Mouse (Mus musculus): ENCODE measurements around the gene Tubb5.
"Not testable (repeated sequence)": the region's sequence is repeated elsewhere in the genome, so short reads cannot be mapped to it uniquely, and the experiment has no call there.

Tubb5 gene

DNA sequence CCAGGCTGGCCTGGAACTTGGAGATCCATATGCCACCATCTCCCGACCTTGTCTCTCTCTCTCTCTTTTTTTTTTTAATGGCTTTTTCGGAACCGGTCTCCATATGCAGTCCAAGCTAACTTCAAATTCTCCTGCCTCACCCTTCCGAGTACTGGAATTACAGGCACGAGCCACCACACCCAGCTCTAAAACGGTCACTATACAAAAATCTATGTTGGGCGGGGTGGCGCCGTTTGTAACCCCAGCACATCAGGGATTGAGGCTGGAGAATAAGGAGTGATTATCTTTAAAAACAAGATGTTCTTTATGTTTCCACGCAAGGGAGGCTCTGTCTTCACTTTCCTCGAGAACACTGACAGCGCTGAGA is 22.7 kb upstream of the Tubb5 start:
- no peak for DNase-seq (ENCODE audit: low read depth, low spot score)

- no peak for DNase-seq (ENCODE audit: low read depth, low spot score)
Measured at GRCm38 (mm10) chr17:35859835-35860234, 21.7 kb upstream of the Tubb5 start.

DNA sequence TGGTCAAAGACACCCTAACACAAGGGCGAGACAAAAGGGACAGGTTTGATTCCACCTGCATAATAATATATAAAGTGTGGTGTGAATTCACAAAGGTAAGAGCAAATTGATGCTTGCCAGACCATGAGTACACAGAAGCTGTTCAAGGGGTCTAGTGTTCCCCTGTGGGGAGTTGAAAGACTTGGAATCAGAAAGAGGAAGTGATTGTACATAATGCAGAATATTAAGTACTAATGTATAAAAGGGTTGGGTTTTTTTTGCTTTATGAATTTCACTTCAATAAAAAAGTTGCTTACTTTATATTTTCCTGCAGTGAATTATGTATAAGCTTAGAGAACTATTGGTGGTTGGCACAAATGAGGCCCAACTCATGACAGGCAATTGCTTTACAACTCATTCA is 21.3 kb upstream of the Tubb5 start:
- DNase-seq (ENCODE audit: low read depth, low spot score) = no peak

- DNase-seq (ENCODE audit: low read depth, low spot score) = no peak
Measured at GRCm38 (mm10) chr17:35850974-35851373, 12.9 kb upstream of the Tubb5 start.

GRCm38 (mm10) chr17:35848112-35848511 is 10.0 kb upstream of the Tubb5 start:
- DNase-seq (ENCODE audit: low read depth, low spot score) = no peak

DNA sequence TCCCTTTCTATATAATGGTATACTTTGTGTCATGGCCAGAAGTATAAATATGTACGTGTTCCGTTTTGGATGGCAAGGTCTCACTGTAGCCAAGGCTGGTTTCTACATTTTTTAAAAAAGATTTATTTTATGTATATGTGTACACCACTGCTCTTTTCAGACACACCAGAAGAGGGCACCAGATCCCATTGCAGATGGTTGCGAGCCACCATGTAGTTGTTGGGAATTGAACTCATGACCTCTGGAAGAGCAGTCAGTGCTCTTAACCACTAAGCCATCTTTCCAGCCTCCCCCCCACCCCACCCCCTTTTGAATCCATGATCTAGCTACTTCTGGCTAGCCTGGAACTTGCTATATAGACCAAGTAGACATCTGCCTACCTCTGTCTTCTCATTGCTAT is 5.4 kb upstream of the Tubb5 start:
- no peak for DNase-seq (ENCODE audit: low read depth, low spot score)

GRCm38 (mm10) chr17:35842006-35842405 is 3.9 kb upstream of the Tubb5 start:
- no peak for DNase-seq (ENCODE audit: low read depth, low spot score)

- peak; percentile 100 for DNase-seq (ENCODE audit: low read depth, low spot score)
Measured at GRCm38 (mm10) chr17:35841076-35841950, 3.2 kb upstream of the Tubb5 start, which contains the start of gene Mdc1. Gene Mdc1, plus strand, starts transcription at chr17:35841515.

DNA sequence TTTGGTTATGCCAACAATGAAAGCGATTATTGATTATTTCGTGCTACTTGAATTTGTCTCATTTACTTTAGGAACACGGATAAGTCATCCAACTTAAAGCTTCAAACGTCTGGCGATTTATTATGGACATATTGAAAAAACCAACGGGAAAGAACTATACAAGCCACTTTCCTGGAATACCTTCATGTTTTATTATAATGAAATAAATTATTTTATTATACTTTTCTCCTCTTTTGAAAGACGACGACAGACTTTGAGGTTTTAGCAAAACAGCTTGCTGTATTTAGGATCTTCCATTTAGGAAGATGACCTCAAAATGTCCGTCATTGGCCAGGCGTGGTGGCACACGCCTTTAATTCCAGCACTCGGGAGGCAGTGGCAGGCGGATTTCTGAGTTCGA is 2.5 kb upstream of the Tubb5 start:
- no peak for DNase-seq (ENCODE audit: low read depth, low spot score)

DNA sequence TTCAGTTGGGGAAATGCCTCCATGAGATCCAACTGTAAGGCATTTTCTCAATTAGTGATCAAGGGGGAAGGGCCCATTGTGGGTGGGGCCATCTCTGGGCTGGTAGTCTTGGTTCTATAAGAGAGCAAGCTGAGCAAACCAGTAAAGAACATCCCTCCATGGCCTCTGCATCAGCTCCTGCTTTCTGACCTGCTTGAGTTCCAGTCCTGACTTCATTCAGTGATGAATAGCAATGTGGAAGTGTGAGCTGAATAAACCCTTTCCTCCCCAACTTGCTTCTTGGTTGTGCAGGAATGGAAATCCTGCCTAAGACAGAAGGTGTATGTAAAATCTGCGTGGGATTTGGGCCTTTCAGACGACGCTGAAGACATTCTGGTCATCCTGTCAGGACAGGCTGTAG is 896 bp upstream of the Tubb5 start:
- DNase-seq (ENCODE audit: low read depth, low spot score) = not testable (repeated sequence)

GRCm38 (mm10) chr17:35838570-35838969 is 464 bp upstream of the Tubb5 start:
- DNase-seq (ENCODE audit: low read depth, low spot score) = no peak

- peak; percentile 81 for DNase-seq (ENCODE audit: low read depth, low spot score)
Measured at GRCm38 (mm10) chr17:35837487-35837886, 619 bp downstream of the Tubb5 start.

- peak; percentile 94 for DNase-seq (ENCODE audit: low read depth, low spot score)
Measured at GRCm38 (mm10) chr17:35836991-35837422, 1.1 kb downstream of the Tubb5 start.

GRCm38 (mm10) chr17:35836178-35836965 is 1.7 kb downstream of the Tubb5 start:
- peak; percentile 90 for DNase-seq (ENCODE audit: low read depth, low spot score)

- no peak for DNase-seq (ENCODE audit: low read depth, low spot score)
Measured at GRCm38 (mm10) chr17:35835424-35836140, 2.5 kb downstream of the Tubb5 start.

- no peak for DNase-seq (ENCODE audit: low read depth, low spot score)
Measured at GRCm38 (mm10) chr17:35834696-35835422, 3.2 kb downstream of the Tubb5 start.

DNA sequence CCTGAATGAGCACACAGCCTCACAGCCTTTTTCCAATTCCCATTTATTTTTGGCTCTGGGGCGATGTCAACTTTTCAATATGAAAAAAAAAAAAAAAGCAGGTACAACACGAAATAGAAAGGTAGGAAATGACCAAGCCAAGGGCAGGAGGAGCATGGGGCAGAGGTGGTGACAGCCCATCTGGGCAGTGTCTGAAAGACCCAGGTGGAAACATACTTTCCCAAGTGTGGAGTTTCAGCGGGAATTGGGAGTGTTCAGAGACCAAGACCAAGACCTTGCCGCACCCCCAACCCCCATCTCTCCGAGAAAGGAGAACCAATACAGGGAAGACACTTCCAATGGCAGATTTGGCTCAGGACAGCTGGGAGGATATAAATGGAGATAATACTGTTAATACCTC is 4.2 kb downstream of the Tubb5 start:
- DNase-seq (ENCODE audit: low read depth, low spot score) = no peak

DNA sequence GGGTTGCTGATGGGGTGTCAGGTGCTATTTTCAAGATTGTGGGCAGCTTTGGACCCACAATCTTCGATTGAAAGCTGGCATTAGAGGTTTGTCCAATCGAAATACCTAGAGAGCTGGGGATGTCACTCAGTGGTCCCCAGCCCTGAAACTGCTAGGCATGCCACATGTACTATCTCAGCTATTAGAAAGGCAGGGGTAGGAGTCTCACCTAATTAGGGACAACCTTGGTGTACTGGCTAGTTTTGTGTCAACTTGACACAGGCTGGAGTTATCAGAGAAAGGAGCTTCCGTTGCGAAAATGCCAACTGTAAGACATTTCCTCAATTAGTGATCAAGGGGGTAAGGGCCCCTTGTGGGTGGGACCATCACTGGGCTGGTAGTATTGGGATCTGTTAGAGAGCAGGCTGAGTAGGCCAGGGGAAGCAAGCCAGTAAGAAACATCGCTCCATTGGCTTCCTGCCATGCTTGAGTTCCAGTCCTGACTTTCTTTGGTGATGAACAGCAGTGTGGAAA is 4.8 kb downstream of the Tubb5 start:
- no peak for DNase-seq (ENCODE audit: low read depth, low spot score)

- DNase-seq (ENCODE audit: low read depth, low spot score) = no peak
Measured at GRCm38 (mm10) chr17:35832400-35833238, 5.5 kb downstream of the Tubb5 start.

- DNase-seq (ENCODE audit: low read depth, low spot score) = peak; percentile 84
Measured at GRCm38 (mm10) chr17:35829737-35830136, 8.4 kb downstream of the Tubb5 start.

All from mesoderm, embryonic 11.5 days (tissue).